Mouse (Mus musculus) liver, adult 2 months (tissue): ENCODE results near the gene Pard3.

ENCODE experiments used
- CTCF ChIP-seq: fragments of 200-500 bp; IDR thresholded peaks from 2 replicates; pipeline ENCODE4 v1.5.1; 2011; ENCODE audit warnings: low read depth, low read length, control low read depth
- POLR2A ChIP-seq: fragments of 200-500 bp; IDR thresholded peaks from 2 replicates; pipeline ENCODE4 v1.6.1; 2011; ENCODE audit warnings: low read length, control low read depth; ENCODE audit not compliant: insufficient read depth; ENCODE audit errors: extremely low read depth

GRCm38 (mm10) chr8:127555795-127556194 lies 492.1 kb downstream of the Pard3 start:
- TF ChIP-seq CTCF (no peak), POLR2A (no peak)
